Mouse (Mus musculus) embryonic facial prominence, embryonic 11.5 days (tissue): Measurements from ENCODE around the gene Plekha7. TPM values are rescaled to one million over a fixed set of nuclear protein-coding genes. Genes with fewer than 3 reads are reported as not detected.

Experiments used
- ATAC-seq: fragments of 200-750 bp; cut with Nextera tagmentation; replicated peaks from 2 replicates; pipeline ENCODE4 v1.8.0; 2017; ENCODE audit warnings: low read depth; ENCODE audit not compliant: insufficient number of reproducible peaks, low FRiP score, low TSS enrichment
- DNase-seq: peaks from one replicate; pipeline ENCODE4 v3.0.0-alpha.2; 2015; ENCODE audit warnings: low spot score
- H3K27ac ChIP-seq: fragments of 300-500 bp; sonication (generic); replicated peaks from 2 replicates; pipeline ENCODE4 v1.5.1; 2014; ENCODE audit warnings: mild to moderate bottlenecking, low read depth, low read length, control low read depth
- H3K27me3 ChIP-seq: fragments of 300-500 bp; sonication (generic); 2 replicates; pipeline ENCODE4 v1.6.1; 2014; ENCODE audit warnings: mild to moderate bottlenecking, low read length, moderate library complexity, mixed read lengths; ENCODE audit not compliant: control insufficient read depth, insufficient read depth
- H3K36me3 ChIP-seq: fragments of 300-500 bp; sonication (generic); replicated peaks from 2 replicates; pipeline ENCODE4 v1.6.1; 2014; ENCODE audit warnings: low read depth, mild to moderate bottlenecking, low read length, moderate library complexity, mixed read lengths; ENCODE audit not compliant: control insufficient read depth, insufficient read depth
- H3K4me1 ChIP-seq: fragments of 300-500 bp; sonication (generic); 2 replicates; pipeline ENCODE4 v1.6.1; 2014; ENCODE audit warnings: low read length, mixed read lengths; ENCODE audit not compliant: control insufficient read depth, insufficient read depth
- H3K4me2 ChIP-seq: fragments of 300-500 bp; sonication (generic); 2 replicates; pipeline ENCODE4 v1.6.1; 2014; ENCODE audit warnings: low read depth, mild to moderate bottlenecking, control low read depth, low read length, moderate library complexity
- H3K4me3 ChIP-seq: fragments of 300-500 bp; sonication (generic); 2 replicates; pipeline ENCODE4 v1.5.1; 2014; ENCODE audit warnings: low read depth, low read length, control low read depth
- H3K9ac ChIP-seq: fragments of 300-500 bp; sonication (generic); replicated peaks from 2 replicates; pipeline ENCODE4 v1.6.1; 2014; ENCODE audit warnings: mild to moderate bottlenecking, control low read depth, low read length
- H3K9me3 ChIP-seq: fragments of 300-500 bp; sonication (generic); replicated peaks from 2 replicates; pipeline ENCODE4 v1.6.1; 2016; ENCODE audit warnings: mild to moderate bottlenecking, low read length, inconsistent platforms, mixed read lengths; ENCODE audit not compliant: control insufficient read depth
- WGBS: fragments of 180-500 bp; shearing (Covaris S2); extraction: QIAGEN DNeasy Blood & Tissue Kit; methylation state at CpG from one replicate; pipeline ENCODE4 v1.1.7; 2014; 5-methylcytosine and 5-hydroxymethylcytosine counted together
- polyA plus RNA-seq: library from polyadenylated mRNA; unstranded; fragments of >200 nt; fragmentation: Nextera tagmentation; extraction: Ambion mirVana; gene quantifications from 2 replicates; pipeline ENCODE4 v1.2.1, GENCODE M21; 2014

Plekha7 gene
- polyA plus RNA-seq, 1 experiment from 2014 or later = 3.6 TPM

DNA sequence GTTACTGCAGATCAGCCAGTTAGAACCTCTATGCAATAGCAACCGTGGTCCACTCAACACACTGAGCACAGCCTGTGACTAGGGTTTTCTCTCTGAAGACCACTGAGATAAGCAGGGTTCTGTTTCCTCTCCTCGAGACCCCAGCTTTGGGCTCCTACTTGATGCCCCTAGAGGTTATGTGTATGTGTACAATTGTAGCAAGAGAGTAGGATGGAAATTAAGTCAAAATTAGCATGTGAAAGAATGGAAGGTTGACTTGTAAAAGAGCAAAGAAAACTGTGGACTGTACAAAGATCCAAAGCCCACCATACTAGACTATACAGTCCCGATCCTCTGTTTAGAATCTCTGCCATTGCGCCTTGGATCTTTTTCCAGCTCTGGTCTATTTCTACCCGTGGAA, 119.8 kb downstream of the Plekha7 start:
- DNase-seq (no peak), ATAC-seq (no peak)
- H3K4me3 ChIP-seq = no peak overlapping the region
- H3K4me1 ChIP-seq = no peaks in the 10 kb centered on the region
- WGBS = 86% methylated on average over 5 of the region's 5 CpGs
- H3K9me3 ChIP-seq = no peaks in the 10 kb centered on the region
- H3K36me3 ChIP-seq = no peaks in the 10 kb centered on the region
- no peak overlapping the region for H3K27ac ChIP-seq
- no peak overlapping the region for H3K9ac ChIP-seq
- H3K27me3 ChIP-seq = no peaks in the 10 kb centered on the region
- H3K4me2 ChIP-seq = no peak overlapping the region

DNA sequence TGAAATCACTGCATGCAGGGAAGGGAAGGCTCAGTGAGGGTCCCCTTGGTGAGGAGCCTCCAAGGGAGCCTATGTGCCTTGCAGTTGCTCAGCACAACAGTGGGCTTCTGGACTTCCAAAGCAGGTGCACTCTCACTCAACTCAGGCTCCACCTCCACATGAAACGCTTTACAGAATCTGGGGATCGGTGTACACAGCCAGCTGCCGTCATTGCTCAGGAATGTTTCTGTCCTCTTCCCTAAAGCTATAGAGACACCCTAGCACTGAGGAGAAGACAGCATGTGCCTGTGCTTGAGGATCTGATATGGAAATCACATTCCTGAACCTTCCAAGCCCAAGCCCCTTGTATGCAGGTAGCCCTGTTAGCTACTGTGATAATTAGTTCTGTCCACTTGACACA, 120.7 kb downstream of the Plekha7 start:
- no peaks in the 10 kb centered on the region for H3K27me3 ChIP-seq
- WGBS = 73% methylated on average over 3 of the region's 3 CpGs
- H3K4me2 ChIP-seq = no peak overlapping the region
- no peak overlapping the region for H3K4me3 ChIP-seq
- no peaks in the 10 kb centered on the region for H3K9me3 ChIP-seq
- no peak overlapping the region for H3K9ac ChIP-seq
- no peak overlapping the region for H3K27ac ChIP-seq
- ATAC-seq (no peak), DNase-seq (no peak)
- H3K36me3 ChIP-seq = no peaks in the 10 kb centered on the region
- no peaks in the 10 kb centered on the region for H3K4me1 ChIP-seq

DNA sequence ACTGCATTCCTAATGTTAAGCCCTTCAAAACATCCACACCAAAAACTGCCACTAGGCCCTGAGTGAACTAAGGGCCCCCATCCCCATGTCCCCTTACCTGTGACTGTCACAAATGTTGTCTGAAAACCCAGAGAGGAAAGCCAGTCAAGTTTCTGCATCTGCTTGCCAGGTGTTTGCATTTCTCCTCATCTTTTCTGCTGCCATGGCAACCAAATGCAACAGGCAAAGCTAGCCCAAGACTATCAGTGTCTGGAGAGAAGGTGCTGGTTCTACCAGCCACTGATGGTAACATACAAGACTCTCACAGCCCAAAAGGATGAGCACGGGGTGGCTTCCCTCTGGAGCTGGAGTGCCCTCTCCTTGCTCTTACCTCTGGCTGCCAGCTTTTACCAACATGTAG, 121.3 kb downstream of the Plekha7 start:
- Histone ChIP-seq H3K9ac (no peak overlapping the region), H3K27me3 (no peaks in the 10 kb centered on the region), H3K36me3 (no peaks in the 10 kb centered on the region), H3K4me1 (no peaks in the 10 kb centered on the region), H3K9me3 (no peaks in the 10 kb centered on the region), H3K4me3 (no peak overlapping the region), H3K4me2 (no peak overlapping the region), H3K27ac (no peak overlapping the region)
- DNase-seq (peak; percentile 60), ATAC-seq (no peak)
- WGBS = 87% methylated on average over 1 of the region's 1 CpGs

DNA sequence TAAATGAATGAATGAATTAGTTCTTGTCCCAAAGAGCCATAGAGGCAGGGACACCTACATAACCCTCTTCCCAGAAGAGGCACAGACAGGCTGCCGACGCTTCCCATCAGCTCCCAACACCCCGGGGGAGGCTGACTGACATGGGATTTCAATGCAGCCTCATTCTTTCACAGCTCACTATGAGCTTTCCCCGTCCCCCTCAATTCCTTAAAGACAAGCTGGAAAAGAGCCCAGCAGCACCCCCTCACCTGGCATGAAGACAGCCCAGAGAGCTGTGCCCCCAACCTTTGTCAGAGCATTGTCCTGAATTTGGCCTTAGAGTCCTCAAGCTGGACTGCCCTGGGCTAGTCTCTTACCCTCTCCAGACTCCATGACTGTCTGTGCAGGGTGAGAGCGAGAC, 122.0 kb downstream of the Plekha7 start:
- H3K9ac ChIP-seq = no peak overlapping the region
- H3K4me2 ChIP-seq = no peak overlapping the region
- DNase-seq = no peak
- no peaks in the 10 kb centered on the region for H3K27me3 ChIP-seq
- H3K27ac ChIP-seq = no peak overlapping the region
- H3K4me1 ChIP-seq = no peaks in the 10 kb centered on the region
- H3K4me3 ChIP-seq = no peak overlapping the region
- no peaks in the 10 kb centered on the region for H3K36me3 ChIP-seq
- no peaks in the 10 kb centered on the region for H3K9me3 ChIP-seq
- no peak for ATAC-seq
- WGBS = 53% methylated on average over 5 of the region's 5 CpGs

DNA sequence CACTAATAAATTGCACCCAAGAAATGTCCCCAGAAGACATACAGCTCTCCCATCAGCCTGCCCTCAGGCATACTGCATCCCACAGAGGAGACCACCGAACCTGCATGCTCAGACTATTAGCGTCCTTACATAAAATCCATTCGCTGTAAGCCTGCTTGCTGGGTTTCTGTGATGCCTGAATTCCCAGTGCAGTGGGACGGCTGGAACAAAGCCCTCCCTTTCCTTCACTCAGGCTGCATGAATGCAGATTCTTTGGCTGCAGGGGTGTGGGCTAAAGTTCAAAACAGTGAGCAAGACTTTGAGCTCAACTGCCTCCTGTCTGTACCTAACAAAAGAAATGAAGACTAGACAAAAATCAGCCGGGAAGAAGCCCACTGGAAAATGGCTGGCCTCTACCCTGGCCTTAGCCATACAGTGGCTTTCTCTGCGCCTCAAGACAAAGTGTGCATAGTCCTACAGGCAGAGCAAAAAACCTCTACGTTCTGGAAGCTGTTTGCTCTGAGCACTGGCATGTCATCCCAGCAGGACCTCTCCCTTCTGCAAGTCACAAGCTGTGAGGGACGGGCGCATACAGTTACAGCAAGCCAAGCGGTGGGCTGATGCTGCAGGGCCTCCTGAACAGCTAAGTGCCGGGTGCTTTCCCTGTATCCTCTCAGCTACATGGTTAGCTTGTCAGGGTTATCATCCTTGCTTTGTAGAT, 123.7 kb downstream of the Plekha7 start:
- Histone ChIP-seq H3K4me2 (no peak overlapping the region), H3K9me3 (no peaks in the 10 kb centered on the region), H3K9ac (no peak overlapping the region; the same call in 1 of the 2 replicates), H3K4me1 (no peaks in the 10 kb centered on the region), H3K27me3 (no peaks in the 10 kb centered on the region), H3K36me3 (no peaks in the 10 kb centered on the region), H3K4me3 (no peak overlapping the region), H3K27ac (no peak overlapping the region)
- WGBS = 26% methylated on average over 11 of the region's 11 CpGs
- no peak for DNase-seq
- ATAC-seq = no peak; the same call in 1 of the 2 replicates

DNA sequence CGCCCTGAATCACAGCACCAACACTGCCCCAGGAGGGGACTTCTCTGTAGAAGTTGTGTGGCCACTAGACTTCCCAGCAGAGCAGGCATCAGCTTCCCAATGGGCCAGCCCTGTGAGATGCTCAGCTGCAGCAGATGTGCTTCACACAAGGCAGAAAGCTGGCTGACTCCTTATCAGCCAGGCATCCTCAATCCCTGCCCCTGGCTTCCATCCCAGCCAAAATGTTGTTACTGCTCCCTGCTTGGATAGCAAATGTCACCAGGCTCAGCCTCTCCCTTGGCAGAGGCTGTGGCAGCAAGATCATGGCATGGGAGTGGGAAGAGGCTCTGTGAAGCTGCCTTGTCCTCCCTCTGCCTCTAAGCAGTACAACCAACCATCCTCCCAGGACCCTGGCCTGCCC, 125.7 kb downstream of the Plekha7 start:
- Histone ChIP-seq H3K27ac (no peak overlapping the region), H3K36me3 (no peaks in the 10 kb centered on the region), H3K4me1 (no peaks in the 10 kb centered on the region), H3K9ac (no peak overlapping the region), H3K4me2 (no peak overlapping the region), H3K9me3 (no peaks in the 10 kb centered on the region), H3K27me3 (no peaks in the 10 kb centered on the region), H3K4me3 (no peak overlapping the region)
- ATAC-seq = no peak
- 89% methylated on average over 1 of the region's 1 CpGs for WGBS
- DNase-seq = no peak

DNA sequence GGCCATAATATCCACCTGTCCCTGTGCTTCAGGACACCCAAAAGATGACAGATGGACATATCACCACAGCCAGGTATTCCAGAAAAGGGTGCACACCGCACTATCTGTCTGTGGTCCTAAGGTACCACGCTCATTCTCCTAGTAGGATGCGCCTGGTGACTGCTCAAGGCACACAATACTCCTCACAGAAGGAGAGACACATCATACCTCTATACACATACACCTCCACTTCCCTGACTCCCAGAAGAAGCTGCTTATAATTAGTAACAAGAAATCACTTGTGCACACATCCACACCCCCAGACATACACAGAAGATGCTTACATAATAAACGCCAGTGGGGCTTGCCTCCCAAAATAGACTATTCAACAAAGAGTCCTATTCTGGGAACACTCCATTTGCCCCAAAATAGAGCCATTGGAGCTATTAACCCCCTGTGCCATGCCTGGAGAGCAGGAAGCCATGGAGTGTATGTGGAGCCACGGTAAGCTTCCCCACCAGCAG, 126.7 kb downstream of the Plekha7 start:
- no peaks in the 10 kb centered on the region for H3K4me1 ChIP-seq
- no peaks in the 10 kb centered on the region for H3K9me3 ChIP-seq
- no peak overlapping the region for H3K4me2 ChIP-seq
- ATAC-seq (no peak), DNase-seq (no peak)
- no peak overlapping the region for H3K9ac ChIP-seq
- no peak overlapping the region for H3K27ac ChIP-seq
- H3K36me3 ChIP-seq = no peaks in the 10 kb centered on the region
- no peaks in the 10 kb centered on the region for H3K27me3 ChIP-seq
- WGBS = 92% methylated on average over 5 of the region's 5 CpGs
- H3K4me3 ChIP-seq = no peak overlapping the region

DNA sequence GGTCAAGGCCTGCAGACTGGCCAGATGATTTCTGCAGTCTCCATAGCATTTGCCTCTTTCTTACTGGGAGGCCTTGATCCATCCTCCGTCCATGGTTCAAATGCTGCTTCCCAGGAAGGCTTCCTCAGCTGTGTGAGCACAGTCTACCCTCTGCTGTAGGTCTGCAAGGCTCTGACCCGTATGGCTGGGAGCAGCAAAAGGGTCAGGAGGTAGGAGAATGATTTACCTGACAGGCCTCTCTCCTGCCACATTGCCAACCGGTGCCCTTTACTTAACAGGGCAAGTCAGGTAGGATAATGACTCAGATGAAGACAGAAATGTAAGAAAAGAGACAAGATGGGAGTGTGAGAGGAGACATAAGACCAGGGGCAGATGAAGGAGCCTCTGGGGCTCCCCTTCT, 129.3 kb downstream of the Plekha7 start:
- Histone ChIP-seq H3K27ac (no peak overlapping the region), H3K4me3 (no peak overlapping the region), H3K27me3 (no peaks in the 10 kb centered on the region), H3K9ac (no peak overlapping the region), H3K9me3 (no peaks in the 10 kb centered on the region), H3K36me3 (no peaks in the 10 kb centered on the region), H3K4me1 (no peaks in the 10 kb centered on the region), H3K4me2 (no peak overlapping the region)
- WGBS = 92% methylated on average over 3 of the region's 3 CpGs
- DNase-seq = no peak
- ATAC-seq = no peak
